Mouse (Mus musculus): Measurements from ENCODE around the gene Rcc1l.

Gene Rcc1l

GRCm38 (mm10) chr5:134176169-134176881 is at the start of gene Rcc1l:
Gene Rcc1l, minus strand, starts transcription at chr5:134176774.
- DNase-seq (ENCODE audit: extremely low spot score, low spot score) = peak; percentile 84

GRCm38 (mm10) chr5:134225110-134225901 is 48.7 kb upstream of the Rcc1l start:
- no peak for DNase-seq (ENCODE audit: extremely low spot score, low spot score)

- no peak for DNase-seq (ENCODE audit: extremely low spot score, low spot score)
Measured at GRCm38 (mm10) chr5:134221708-134222150, 45.2 kb upstream of the Rcc1l start.

- no peak for DNase-seq (ENCODE audit: extremely low spot score, low spot score)
Measured at GRCm38 (mm10) chr5:134221278-134221677, 44.7 kb upstream of the Rcc1l start.

- no peak for DNase-seq (ENCODE audit: extremely low spot score, low spot score)
Measured at GRCm38 (mm10) chr5:134217900-134218299, 41.3 kb upstream of the Rcc1l start.

- DNase-seq (ENCODE audit: extremely low spot score, low spot score) = no peak
Measured at GRCm38 (mm10) chr5:134214021-134214806, 37.6 kb upstream of the Rcc1l start.

GRCm38 (mm10) chr5:134209931-134210554 is 33.5 kb upstream of the Rcc1l start:
- DNase-seq (ENCODE audit: extremely low spot score, low spot score) = no peak

GRCm38 (mm10) chr5:134206721-134207120 is 30.1 kb upstream of the Rcc1l start:
- DNase-seq (ENCODE audit: extremely low spot score, low spot score) = no peak

GRCm38 (mm10) chr5:134193664-134194063 is 17.1 kb upstream of the Rcc1l start:
- no peak for DNase-seq (ENCODE audit: extremely low spot score, low spot score)

GRCm38 (mm10) chr5:134188571-134188970 is 12.0 kb upstream of the Rcc1l start:
- DNase-seq (ENCODE audit: extremely low spot score, low spot score) = no peak

- peak; percentile 70 for DNase-seq (ENCODE audit: extremely low spot score, low spot score)
Measured at GRCm38 (mm10) chr5:134186961-134187731, 10.6 kb upstream of the Rcc1l start.

- no peak for DNase-seq (ENCODE audit: extremely low spot score, low spot score)
Measured at GRCm38 (mm10) chr5:134186059-134186458, 9.5 kb upstream of the Rcc1l start.

GRCm38 (mm10) chr5:134183880-134184808 is 7.6 kb upstream of the Rcc1l start, which contains the start of gene Gtf2ird2:
Gene Gtf2ird2, plus strand, starts transcription at chr5:134184019.
- peak; percentile 97 for DNase-seq (ENCODE audit: extremely low spot score, low spot score)

GRCm38 (mm10) chr5:134183162-134183561 is 6.6 kb upstream of the Rcc1l start:
- no peak for DNase-seq (ENCODE audit: extremely low spot score, low spot score)

- no peak for DNase-seq (ENCODE audit: extremely low spot score, low spot score)
Measured at GRCm38 (mm10) chr5:134182735-134183134, 6.2 kb upstream of the Rcc1l start.

GRCm38 (mm10) chr5:134182172-134182571 is 5.6 kb upstream of the Rcc1l start:
- DNase-seq (ENCODE audit: extremely low spot score, low spot score) = no peak

- peak; percentile 77 for DNase-seq (ENCODE audit: extremely low spot score, low spot score)
Measured at GRCm38 (mm10) chr5:134179871-134180270, 3.3 kb upstream of the Rcc1l start.

GRCm38 (mm10) chr5:134178536-134178935 is 2.0 kb upstream of the Rcc1l start:
- DNase-seq (ENCODE audit: extremely low spot score, low spot score) = no peak

GRCm38 (mm10) chr5:134175696-134176095 is 878 bp downstream of the Rcc1l start:
- DNase-seq (ENCODE audit: extremely low spot score, low spot score) = no peak

Measured in neural tube, embryonic 10.5 days (tissue).